Mouse (Mus musculus) erythroid progenitor cell, adult 5-6 weeks (primary cell): Measurements from ENCODE around the gene Camk2d. TPM values are rescaled to one million over a fixed set of nuclear protein-coding genes. Genes with fewer than 3 reads are reported as not detected.

ENCODE experiments used
- ATAC-seq: replicated peaks from 2 replicates; pipeline ENCODE4 v1.8.0; 2016; ENCODE audit warnings: moderate number of reproducible peaks, mild to moderate bottlenecking, moderate TSS enrichment, inconsistent platforms; ENCODE audit not compliant: poor library complexity, low FRiP score, severe bottlenecking
- total RNA-seq, 2 experiments: library from RNA; stranded (forward) in 1 of 2; stranded (reverse) in 1 of 2; fragments of 150-400 nt in 1 of 2; fragments of 186-747, 209-891 nt in 1 of 2; gene quantifications; 2 replicates each; pipeline versions ENCODE4 v1.2.3 to v1.2.4; 2015 to 2017; ENCODE audit warnings: low replicate concordance in 2 of 2

The Camk2d gene
- total RNA-seq, 2 experiments from 2014 or later = 5.8 to 43.2 TPM

- ATAC-seq = no peak
Measured at GRCm38 (mm10) chr3:126860442-126860841, 264.3 kb downstream of the Camk2d start.

GRCm38 (mm10) chr3:126869561-126869960 is 273.5 kb downstream of the Camk2d start:
- ATAC-seq = no peak

- ATAC-seq = no peak
Measured at GRCm38 (mm10) chr3:126870688-126871087, 274.6 kb downstream of the Camk2d start.

GRCm38 (mm10) chr3:126878233-126878632 is 282.1 kb downstream of the Camk2d start:
- no peak for ATAC-seq

GRCm38 (mm10) chr3:126886090-126886489 is 290.0 kb downstream of the Camk2d start:
- no peak for ATAC-seq

GRCm38 (mm10) chr3:126886644-126887043 is 290.5 kb downstream of the Camk2d start:
- ATAC-seq = no peak

Other genes with a start within 250 kb of the Camk2d start
- gene Arsj, start 232.6 kb upstream of the Camk2d start, total RNA-seq (2015; ENCODE audit: low replicate concordance) = not detected in 2 replicates
- not detected in 2 replicates for gene Arsj, start 232.6 kb upstream of the Camk2d start, total RNA-seq (2017; ENCODE audit: low replicate concordance)